Mouse (Mus musculus) ovary, postnatal 14 days (tissue): Measurements from ENCODE around the gene Osbpl7.

Experiments
- DNase-seq: peaks from one replicate; pipeline ENCODE4 v3.0.0; 2022; ENCODE audit warnings: low spot score

Gene Osbpl7

DNA sequence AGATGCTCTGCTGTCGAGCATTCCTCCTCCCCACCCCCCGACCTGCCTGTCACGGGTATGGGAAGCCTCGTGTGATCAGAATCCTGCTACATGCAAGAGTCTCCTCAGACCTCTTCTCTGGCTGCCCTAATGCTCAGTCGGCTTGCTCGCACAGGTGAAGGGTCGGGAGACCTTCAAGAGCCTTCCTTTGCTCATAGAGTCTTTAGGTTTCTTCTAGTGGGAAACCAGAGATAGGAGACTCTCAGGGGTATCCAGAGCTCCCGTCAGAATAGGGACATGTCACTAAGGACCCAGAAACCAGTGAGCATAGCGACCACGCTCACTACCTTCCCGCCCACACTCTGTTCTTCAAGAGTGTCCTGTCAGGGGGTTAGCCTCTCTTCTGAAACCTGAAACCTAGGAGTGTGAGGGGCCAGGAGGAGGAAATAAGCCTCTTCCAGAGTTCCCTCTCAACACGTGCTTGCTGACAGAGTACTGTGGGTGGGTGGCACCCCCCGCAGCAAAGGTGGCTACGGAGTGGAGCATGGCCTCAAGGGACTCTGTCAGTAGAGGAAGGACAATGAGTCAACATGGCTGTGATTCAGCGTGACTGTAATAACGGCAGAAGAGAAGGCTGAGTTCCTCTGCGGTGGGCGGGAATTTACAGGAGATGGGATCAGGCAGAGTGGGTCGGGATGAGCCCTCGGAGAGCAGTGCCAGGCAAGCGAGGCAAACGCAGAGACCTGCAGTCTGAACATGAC, 33.1 kb downstream of the Osbpl7 start:
- DNase-seq = no peak

DNA sequence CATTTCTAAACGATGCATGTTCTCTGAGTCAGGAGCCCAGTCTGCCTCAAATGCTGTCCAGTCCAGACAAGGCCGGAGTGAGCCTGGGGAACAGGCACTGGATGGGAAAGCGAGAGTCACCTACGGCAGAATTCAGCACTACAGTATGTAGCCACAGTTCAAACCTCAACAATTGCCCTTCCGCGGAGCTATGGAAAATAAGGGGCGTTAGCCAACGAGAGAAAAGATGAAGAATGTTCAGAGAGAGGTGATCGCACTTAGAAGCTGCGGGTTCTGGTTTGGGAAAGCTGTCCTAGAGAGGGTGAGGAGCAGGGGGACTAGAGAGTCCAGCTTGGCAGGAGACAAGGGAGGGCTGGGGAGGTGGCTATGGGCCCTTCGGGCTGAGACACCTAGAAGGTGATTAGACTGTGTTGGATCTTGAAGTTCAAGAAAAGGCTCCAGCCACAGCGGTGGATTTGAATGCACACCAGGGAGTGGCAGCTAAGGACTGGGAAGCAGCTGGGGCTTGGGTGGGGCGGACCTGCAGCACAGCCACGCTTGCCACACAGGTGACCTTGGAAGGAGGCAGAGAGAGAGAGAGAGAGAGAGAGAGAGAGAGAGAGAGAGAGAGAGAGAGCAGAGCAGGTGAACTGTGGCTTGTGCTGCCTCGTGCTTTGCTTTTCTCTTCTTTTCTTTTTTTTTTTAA, 34.5 kb downstream of the Osbpl7 start:
- no peak for DNase-seq

GRCm38 (mm10) chr11:97086365-97086764, 35.9 kb downstream of the Osbpl7 start:
- no peak for DNase-seq

DNA sequence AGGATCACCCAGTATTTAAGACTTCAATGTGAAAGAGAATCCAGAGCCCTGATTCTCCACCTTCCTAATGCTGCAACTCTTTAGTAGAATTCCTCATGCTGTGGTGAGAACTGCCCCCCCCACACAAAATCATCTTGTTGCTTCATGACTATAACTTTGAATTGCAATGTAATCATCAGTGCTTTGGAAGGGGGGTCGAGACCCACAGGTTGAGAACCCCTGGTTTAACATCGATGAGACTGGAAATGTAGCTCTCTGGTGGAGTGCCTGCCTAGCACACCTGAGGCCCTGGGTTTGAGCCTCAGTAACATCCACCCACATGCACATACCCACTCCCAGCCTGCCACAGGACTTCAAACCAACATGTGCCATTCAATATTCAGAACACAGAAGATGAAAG, 44.2 kb downstream of the Osbpl7 start:
- DNase-seq = no peak

DNA sequence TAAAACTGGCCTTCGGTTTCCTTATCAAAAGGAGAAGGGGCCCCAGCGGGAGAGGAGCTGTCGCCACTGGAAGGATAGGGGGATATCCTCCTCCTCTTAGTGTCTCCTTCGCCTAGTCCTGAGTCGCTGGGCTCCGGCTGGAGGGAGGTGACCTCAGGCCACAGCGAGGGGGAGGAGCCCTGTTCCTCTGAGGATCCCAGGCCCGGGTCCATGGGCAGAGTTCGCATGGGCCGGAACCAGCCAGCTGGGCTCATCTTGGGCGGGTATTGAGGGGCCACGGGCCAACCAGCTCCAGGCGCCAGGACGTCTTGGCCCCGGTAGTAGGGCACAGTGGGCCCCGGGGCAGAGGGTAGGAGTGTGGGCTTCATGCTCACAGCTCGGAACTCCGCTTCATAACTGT, 48.4 kb downstream of the Osbpl7 start:
- no peak for DNase-seq

- peak; percentile 50 for DNase-seq
These were observed 51.3 kb downstream of the Osbpl7 start for GRCm38 (mm10) chr11:97101722-97102121.

- no peak for DNase-seq
These were observed 53.0 kb downstream of the Osbpl7 start for GRCm38 (mm10) chr11:97103163-97104090.

DNA sequence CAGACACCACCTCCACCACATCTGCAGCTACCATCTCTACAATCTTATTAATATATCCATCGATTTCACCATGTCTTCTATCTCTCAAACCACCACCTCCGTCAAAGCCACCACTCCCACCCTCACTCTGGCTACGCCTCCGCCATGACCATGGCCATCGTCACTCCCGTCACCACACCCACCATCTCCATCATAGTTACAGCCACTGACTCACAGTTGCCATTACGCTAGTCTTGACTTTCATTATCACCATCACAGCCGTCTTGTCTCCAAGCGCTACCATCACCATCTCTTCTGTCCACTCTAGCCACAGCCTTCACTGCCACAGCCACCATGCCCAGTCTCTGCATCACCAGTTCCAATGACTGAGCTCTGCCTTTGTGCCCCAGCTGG, 53.7 kb downstream of the Osbpl7 start:
- DNase-seq = no peak

DNA sequence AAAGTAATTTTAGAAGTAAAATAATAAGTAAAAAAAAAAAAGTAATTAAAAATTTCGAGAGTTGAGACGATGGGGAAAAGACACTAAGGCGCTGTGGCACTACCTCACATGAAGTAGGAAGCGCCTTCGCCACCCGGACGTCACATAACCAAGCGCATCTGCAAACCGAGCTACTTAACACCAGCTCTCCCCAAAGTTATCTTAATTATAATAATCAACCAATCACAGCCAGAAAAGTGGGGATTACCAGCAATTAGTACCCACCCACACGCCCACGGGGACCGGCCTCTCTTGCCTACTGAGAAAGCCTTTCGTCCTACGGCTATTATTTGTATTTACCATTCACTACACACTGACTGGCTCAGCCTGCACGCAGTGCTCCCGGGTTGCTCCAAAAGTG, 58.5 kb downstream of the Osbpl7 start:
- DNase-seq = no peak

- DNase-seq = no peak
These were observed 62.2 kb downstream of the Osbpl7 start for GRCm38 (mm10) chr11:97112519-97113125.

DNA sequence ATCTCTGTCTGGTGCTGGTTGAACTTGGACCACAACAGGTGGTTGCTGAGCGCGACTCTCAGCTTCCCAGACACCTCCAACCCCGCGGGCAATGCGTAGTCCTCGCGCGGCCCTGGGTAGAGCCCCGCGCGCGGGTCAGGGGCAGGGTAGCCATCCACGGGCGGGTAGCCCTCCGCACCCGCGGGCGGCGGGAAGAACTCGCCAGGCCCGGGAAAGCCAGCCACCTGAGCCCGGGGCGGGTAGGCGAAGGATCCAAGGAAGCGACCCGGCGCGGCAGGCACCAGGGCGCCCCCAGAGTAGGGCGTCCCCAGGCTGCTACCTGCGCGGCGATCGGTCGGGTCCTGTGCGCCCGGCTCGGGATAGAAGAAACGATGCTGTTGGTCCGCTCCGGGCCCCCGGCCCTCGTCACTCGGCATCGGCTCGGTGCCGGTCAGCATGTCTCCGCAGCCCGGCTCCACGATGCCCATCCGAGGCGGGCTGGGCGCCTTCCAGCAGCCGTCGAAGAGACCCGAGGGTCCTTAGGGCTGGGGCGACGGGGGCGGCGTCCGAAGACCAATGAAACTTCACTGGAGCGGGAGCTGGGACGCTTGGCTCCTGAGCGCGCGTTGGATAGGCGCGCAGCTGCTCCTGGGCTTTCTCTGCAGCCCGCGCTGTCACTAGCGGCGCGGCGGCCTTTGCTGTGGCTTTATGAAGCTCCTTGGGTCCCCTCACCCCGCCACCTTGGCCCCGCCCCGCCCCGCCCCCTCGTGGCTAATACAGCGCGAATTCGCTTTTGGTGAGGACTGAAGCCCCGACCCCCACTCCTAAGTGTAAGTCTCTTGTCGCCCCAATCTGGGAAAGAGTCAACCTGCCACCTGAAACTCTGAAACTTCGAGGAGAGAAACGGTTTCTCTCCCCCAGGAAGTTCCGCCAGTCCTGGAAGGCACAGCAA, 64.5 kb downstream of the Osbpl7 start, which contains the start of gene Tbx21:
TSS of gene Tbx21 (minus strand) at position 661 of the 931 bp plus-strand sequence.
- no peak for DNase-seq

GRCm38 (mm10) chr11:97115797-97116196, 65.4 kb downstream of the Osbpl7 start:
- no peak for DNase-seq
